Mouse (Mus musculus) gastrocnemius, adult 8-10 months (tissue): ENCODE measurements around the gene Hfe2. TPM values are rescaled to one million over a fixed set of nuclear protein-coding genes. Genes with fewer than 3 reads are reported as not detected.

Experiments
- DNase-seq, 2 experiments: peaks; one replicate each; pipeline ENCODE4 v3.0.0; 2022; ENCODE audit warnings: low spot score in 2 of 2
- total RNA-seq, 4 experiments: library from RNA; stranded (reverse); gene quantifications; 2 replicates each; pipeline ENCODE4 v1.2.4; 2022

The Hfe2 gene
- total RNA-seq, 4 experiments from 2014 or later: 562 to 917 (median 709) TPM

DNA sequence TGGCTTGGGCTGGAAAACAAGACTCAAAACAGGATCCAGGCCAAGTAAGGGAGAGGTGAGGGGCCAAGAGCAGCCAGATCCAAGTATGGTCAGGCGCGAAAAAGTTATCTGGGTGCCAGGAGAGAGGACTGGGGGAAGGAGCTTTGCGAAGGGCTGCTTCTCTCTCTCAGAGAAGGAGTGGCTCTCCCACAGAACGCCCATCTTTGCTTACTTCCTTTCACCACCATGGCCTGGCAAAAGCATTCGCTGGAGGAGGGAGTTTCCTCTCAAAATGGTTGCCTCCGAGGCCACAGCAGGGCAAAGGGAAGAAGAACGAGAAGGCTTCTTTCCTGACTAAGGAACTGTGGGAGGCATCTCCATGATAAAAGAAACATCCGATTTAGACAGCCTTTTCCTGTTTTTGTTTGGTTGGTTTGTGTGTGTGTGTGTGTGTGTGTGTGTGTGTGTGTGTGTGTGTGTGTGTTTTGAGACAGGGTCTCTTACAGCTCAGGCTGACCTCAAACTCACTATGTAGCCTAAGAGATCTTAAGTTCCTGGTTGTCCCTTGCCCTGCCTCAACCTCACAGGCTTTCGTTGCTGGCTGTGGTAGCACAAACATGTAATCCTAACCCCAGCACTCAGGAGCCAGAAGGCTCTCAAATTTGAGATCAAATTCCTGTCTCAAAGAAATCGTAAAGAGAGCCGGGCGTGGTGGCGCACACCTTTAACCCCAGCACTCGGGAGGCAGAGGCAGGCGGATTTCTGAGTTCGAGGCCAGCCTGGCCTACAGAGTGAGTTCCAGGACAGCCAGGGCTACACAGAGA lies 47.1 kb downstream of the Hfe2 start:
- DNase-seq: peak in 1 of 2 experiments; percentile 42

- peak in 1 of 2 experiments; percentile 68 for DNase-seq
Measured at GRCm38 (mm10) chr3:96573611-96574511, 48.9 kb downstream of the Hfe2 start.

GRCm38 (mm10) chr3:96575272-96575984 lies 50.5 kb downstream of the Hfe2 start:
- DNase-seq: peak in 1 of 2 experiments; percentile 76

GRCm38 (mm10) chr3:96576005-96576658 lies 51.2 kb downstream of the Hfe2 start:
- DNase-seq: peak; percentile 81 to 87

DNA sequence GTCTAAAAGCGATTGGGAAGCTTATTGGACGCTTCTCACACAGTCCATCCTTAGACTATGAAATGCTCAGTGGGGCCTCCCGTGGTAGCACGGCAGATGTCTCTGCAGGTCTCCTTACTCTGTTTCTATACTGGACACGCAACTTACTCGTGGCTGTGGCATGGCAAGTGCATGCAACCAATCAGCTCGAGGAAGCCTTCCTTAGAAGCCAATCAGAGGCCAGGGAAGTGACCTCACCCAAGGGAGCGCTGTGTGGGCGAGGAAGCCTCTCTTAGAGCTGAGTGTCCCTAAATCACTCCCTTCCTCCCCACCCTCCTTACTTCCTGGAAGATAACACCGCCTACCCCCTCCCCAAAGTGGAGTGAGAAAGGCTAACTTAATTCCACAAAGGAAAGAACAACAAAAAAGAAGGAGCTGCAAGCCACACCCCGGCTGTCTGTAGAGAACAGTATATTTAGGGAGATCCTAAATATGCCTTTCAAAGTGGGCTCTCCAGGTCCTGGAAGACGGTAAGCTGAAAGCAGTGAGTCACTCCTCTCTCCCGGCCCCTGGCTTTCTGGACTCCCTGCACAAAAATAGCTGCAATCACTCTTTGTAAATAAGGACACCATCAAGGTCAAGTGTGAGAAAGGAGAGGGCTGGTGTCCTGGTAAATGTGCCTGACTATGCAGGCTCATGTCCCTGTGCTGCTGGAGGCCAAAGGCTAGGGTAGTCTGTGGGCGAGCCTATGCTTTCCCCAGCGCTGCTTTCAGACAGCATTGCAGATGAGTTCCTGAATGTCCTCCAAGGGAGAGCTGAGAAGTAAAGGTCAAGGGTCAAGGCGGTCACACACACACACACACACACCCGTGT lies 51.9 kb downstream of the Hfe2 start, which contains the start of gene Gm16253:
Gm16253 (plus strand) TSS at position 295 of the 852 bp plus-strand sequence.
- DNase-seq: peak; percentile 93 to 94

- no peak for DNase-seq
Measured at GRCm38 (mm10) chr3:96577566-96577965, 52.6 kb downstream of the Hfe2 start.

Other genes starting within 250 kb of the Hfe2 start
- under 1 TPM in 1 of 4 experiments, not detected in 3; 0.70 TPM for gene Fcgr1, start 231.2 kb upstream of the Hfe2 start, total RNA-seq
- gene BC107364, start 72.9 kb upstream of the Hfe2 start, total RNA-seq: not detected
- 100 to 1,000 TPM; 365 to 573 (median 474) TPM for gene Txnip, start 32.8 kb downstream of the Hfe2 start, total RNA-seq
- 1 to 10 TPM in 3 of 4 experiments, not detected in 1; 1.2 to 1.5 (median 1.2) TPM for gene Gm16253, start 51.8 kb downstream of the Hfe2 start, total RNA-seq
- 10 to 100 TPM; 39.8 to 59.8 (median 51.8) TPM for gene Polr3gl, start 69.0 kb downstream of the Hfe2 start, total RNA-seq
- 1 to 10 TPM in 2 of 4 experiments, under 1 TPM in 2; 0.64 to 1.6 (median 1.1) TPM for gene Ankrd34a, start 71.5 kb downstream of the Hfe2 start, total RNA-seq
- gene Lix1l, start 76.0 kb downstream of the Hfe2 start, total RNA-seq: 1 to 10 TPM; 3.5 to 6.8 (median 4.4) TPM
- gene Rbm8a, start 104.8 kb downstream of the Hfe2 start, total RNA-seq: 10 to 100 TPM; 17.0 to 25.1 (median 22.7) TPM
- 10 to 100 TPM; 23.3 to 31.3 (median 28.0) TPM for gene Pex11b, start 110.2 kb downstream of the Hfe2 start, total RNA-seq
- gene Gm42957, start 110.3 kb downstream of the Hfe2 start, total RNA-seq: not detected
- under 1 TPM; 0.31 to 0.56 (median 0.40) TPM for gene Itga10, start 120.4 kb downstream of the Hfe2 start, total RNA-seq
- under 1 TPM; 0.24 to 0.48 (median 0.40) TPM for gene Ankrd35, start 145.0 kb downstream of the Hfe2 start, total RNA-seq
- gene Pias3, start 171.2 kb downstream of the Hfe2 start, total RNA-seq: 1 to 10 TPM; 4.9 to 7.4 (median 6.0) TPM
- under 1 TPM; 0.39 to 0.68 (median 0.54) TPM for gene Nudt17, start 183.4 kb downstream of the Hfe2 start, total RNA-seq
- gene Polr3c, start 202.5 kb downstream of the Hfe2 start, total RNA-seq: 10 to 100 TPM; 24.4 to 27.5 (median 26.3) TPM
- 10 to 100 TPM; 58.9 to 79.6 (median 70.5) TPM for gene Rnf115, start 202.5 kb downstream of the Hfe2 start, total RNA-seq